Mouse (Mus musculus) lung, postnatal 10 days (tissue): ENCODE measurements around the gene Tbc1d10c.

Experiments
- DNase-seq: peaks from one replicate; pipeline ENCODE4 v3.0.0; 2021

Tbc1d10c gene

GRCm38 (mm10) chr19:4214771-4215450 is 23.8 kb upstream of the Tbc1d10c start:
- peak; percentile 63 for DNase-seq

- DNase-seq: peak; percentile 79
Observed at GRCm38 (mm10) chr19:4214071-4214770, 23.1 kb upstream of the Tbc1d10c start, which contains the start of the genes Clcf1 and AC109138.7. Gene Clcf1, plus strand, starts transcription at chr19:4214238. Gene AC109138.7, plus strand, starts transcription at chr19:4214357.

GRCm38 (mm10) chr19:4213524-4213974 is 22.5 kb upstream of the Tbc1d10c start:
- DNase-seq: peak; percentile 73

GRCm38 (mm10) chr19:4211891-4212588 is 21.0 kb upstream of the Tbc1d10c start:
- no peak for DNase-seq

- DNase-seq: no peak
Observed at GRCm38 (mm10) chr19:4208563-4208962, 17.5 kb upstream of the Tbc1d10c start.

GRCm38 (mm10) chr19:4206971-4207370 is 15.9 kb upstream of the Tbc1d10c start:
- DNase-seq: peak; percentile 88

GRCm38 (mm10) chr19:4204889-4205288 is 13.8 kb upstream of the Tbc1d10c start:
- no peak for DNase-seq

GRCm38 (mm10) chr19:4203604-4204326 is 12.7 kb upstream of the Tbc1d10c start:
- DNase-seq: peak; percentile 57

- no peak for DNase-seq
Observed at GRCm38 (mm10) chr19:4203148-4203547, 12.1 kb upstream of the Tbc1d10c start.

- DNase-seq: no peak
Observed at GRCm38 (mm10) chr19:4202149-4202548, 11.1 kb upstream of the Tbc1d10c start.

- DNase-seq: peak; percentile 99
Observed at GRCm38 (mm10) chr19:4201291-4201909, 10.3 kb upstream of the Tbc1d10c start, which contains the start of gene Rad9a. Gene Rad9a, minus strand, starts transcription at chr19:4201662.

GRCm38 (mm10) chr19:4197180-4197579 is 6.1 kb upstream of the Tbc1d10c start:
- DNase-seq: no peak

- DNase-seq: no peak
Observed at GRCm38 (mm10) chr19:4196548-4196947, 5.5 kb upstream of the Tbc1d10c start.

GRCm38 (mm10) chr19:4196048-4196447 is 5.0 kb upstream of the Tbc1d10c start:
- DNase-seq: no peak

GRCm38 (mm10) chr19:4194776-4195650 is 3.9 kb upstream of the Tbc1d10c start:
- DNase-seq: no peak

GRCm38 (mm10) chr19:4194021-4194724 is 3.1 kb upstream of the Tbc1d10c start:
- no peak for DNase-seq

GRCm38 (mm10) chr19:4193129-4193528 is 2.0 kb upstream of the Tbc1d10c start:
- no peak for DNase-seq

GRCm38 (mm10) chr19:4192251-4192985 is 1.3 kb upstream of the Tbc1d10c start:
- DNase-seq: no peak

GRCm38 (mm10) chr19:4191528-4192250 is 605 bp upstream of the Tbc1d10c start, which contains the start of gene Ppp1ca:
Gene Ppp1ca, plus strand, starts transcription at chr19:4192065.
- DNase-seq: peak; percentile 98
